Mouse (Mus musculus): ENCODE results near the gene Zfp526. TPM values are rescaled to one million over a fixed set of nuclear protein-coding genes. Genes with fewer than 3 reads are reported as not detected.

Gene Zfp526
- polyA plus RNA-seq, 1 experiment from 2014 or later = 2.2 TPM

DNA sequence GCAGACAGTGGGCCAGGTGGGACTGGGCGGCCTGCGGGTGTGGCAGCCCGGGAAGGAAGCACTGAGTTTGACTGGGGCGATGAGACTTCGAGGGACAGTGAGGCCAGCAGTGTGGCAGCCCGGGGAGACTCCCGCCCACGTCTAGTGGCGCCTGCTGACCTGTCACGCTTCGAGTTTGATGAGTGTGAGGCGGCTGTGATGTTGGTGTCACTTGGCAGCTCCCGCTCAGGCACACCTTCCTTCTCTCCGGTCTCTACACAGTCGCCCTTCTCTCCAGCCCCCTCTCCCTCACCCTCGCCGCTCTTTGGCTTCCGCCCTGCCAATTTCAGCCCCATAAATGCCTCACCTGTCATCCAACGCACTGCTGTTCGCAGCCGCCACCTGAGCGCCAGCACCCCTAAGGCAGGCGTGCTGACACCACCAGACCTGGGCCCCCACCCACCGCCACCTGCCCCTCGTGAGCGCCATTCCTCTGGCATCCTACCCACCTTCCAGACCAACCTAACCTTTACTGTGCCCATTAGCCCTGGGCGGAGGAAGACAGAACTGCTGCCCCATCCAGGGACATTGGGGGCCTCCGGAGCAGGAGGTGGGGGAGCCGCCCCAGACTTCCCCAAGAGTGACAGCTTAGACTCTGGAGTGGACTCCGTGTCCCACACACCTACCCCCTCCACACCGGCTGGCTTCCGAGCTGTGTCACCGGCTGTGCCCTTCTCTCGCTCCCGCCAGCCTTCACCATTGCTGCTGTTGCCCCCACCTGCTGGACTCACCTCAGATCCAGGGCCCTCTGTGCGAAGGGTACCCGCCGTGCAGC lies 51.4 kb downstream of the Zfp526 start:
- Histone ChIP-seq H3K36me3 (ENCODE audit: insufficient read depth, low read length) (no peaks in the 10 kb centered on the region), H3K9me3 (ENCODE audit: low read length) (no peaks in the 10 kb centered on the region), H3K27me3 (replicated peaks; ENCODE audit: insufficient read depth, low read length) (no peaks in the 10 kb centered on the region), H3K4me3 (ENCODE audit: low read depth, low read length) (no peak overlapping the region), H3K4me2 (replicated peaks; ENCODE audit: low read depth, low read length) (no peak overlapping the region), H3K27ac (ENCODE audit: low read length) (no peak overlapping the region), H3K9ac (replicated peaks; ENCODE audit: low read depth) (no peak overlapping the region), H3K4me1 (ENCODE audit: insufficient read depth, low read depth, low read length) (peaks cover 20% of the 10 kb centered on the region)
- DNase-seq (ENCODE audit: low spot score) = no peak
- no peak for TF ChIP-seq EP300 (IDR thresholded peaks at IDR 0.05)
- no peak for TF ChIP-seq CTCF (IDR thresholded peaks at IDR 0.05)
- no peak for ATAC-seq
- 84% methylated on average over 37 of the region's 38 CpGs for WGBS

DNA sequence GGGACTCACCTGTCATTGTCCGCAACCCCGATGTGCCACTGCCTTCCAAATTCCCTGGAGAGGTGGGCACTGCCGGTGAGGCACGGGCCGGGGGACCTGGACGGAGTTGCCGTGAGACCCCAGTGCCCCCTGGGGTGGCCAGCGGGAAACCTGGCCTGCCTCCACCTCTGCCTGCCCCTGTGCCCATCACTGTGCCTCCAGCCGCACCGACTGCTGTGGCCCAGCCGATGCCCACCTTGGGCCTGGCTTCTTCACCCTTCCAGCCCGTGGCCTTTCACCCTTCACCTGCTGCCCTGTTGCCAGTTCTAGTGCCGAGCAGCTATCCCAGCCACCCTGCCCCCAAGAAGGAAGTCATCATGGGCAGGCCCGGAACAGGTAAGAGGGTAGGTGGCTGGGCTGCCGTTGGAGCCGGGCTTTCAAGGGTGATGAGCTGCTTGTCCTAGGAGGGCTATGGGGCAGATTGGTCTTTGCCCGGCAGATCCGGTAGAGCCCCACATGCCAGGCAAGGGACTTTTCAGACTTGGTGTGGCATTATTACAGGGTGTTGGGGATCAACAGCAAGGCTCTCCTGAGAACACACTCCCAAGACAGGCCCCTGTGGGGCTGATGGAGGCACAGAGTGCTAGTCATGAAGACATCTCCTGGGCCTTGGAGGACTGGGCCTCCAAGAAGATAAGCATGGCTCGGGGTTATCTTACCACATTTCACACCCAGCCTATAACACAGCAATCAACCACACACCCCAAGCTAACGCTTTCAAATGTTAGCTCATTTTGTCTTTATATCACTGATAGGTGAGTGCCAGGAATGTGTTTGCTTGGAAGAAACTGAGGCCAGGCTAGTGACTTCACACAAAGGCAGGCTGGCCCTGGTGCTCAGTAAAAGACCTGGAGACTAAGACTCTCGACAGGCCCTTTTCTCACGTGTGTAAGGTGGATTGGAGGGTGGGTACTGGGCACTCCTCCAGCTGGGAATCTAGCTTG lies 52.3 kb downstream of the Zfp526 start:
- Histone ChIP-seq H3K9me3 (ENCODE audit: low read length) (no peaks in the 10 kb centered on the region), H3K4me3 (ENCODE audit: low read depth, low read length) (no peak overlapping the region), H3K4me2 (replicated peaks; ENCODE audit: low read depth, low read length) (no peak overlapping the region), H3K36me3 (ENCODE audit: insufficient read depth, low read length) (no peaks in the 10 kb centered on the region), H3K9ac (replicated peaks; ENCODE audit: low read depth) (no peak overlapping the region), H3K27ac (ENCODE audit: low read length) (no peak overlapping the region), H3K27me3 (replicated peaks; ENCODE audit: insufficient read depth, low read length) (no peaks in the 10 kb centered on the region), H3K4me1 (ENCODE audit: insufficient read depth, low read depth, low read length) (peaks cover 24% of the 10 kb centered on the region)
- no peak for DNase-seq (ENCODE audit: low spot score)
- TF ChIP-seq EP300 (IDR thresholded peaks at IDR 0.05) (no peak), CTCF (IDR thresholded peaks at IDR 0.05) (no peak)
- ATAC-seq = no peak
- 87% methylated on average over 22 of the region's 22 CpGs for WGBS

DNA sequence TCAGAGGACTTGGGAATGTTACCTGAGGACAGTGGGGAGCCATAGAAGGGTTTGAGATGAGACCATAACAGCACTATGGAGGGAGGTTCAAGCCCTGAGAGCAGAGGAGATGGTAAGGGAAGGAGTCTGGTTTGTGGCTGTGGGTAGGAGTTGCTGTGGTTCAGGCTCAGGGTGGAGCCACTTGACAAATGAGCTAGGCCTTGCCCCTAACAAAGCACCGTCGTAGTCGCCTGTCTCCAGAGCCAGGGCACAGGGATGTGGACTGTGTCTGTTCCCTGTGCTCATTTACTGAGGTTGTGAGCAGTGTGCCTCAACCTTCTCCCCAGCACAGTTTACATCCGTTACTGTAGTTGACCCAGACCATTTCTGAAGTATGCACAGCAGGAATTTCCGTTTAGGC lies 53.3 kb downstream of the Zfp526 start:
- Histone ChIP-seq H3K9ac (replicated peaks; ENCODE audit: low read depth) (0 out of 2 replicates have a peak overlapping the region, but pooled peaks have one; percentile 12), H3K27me3 (replicated peaks; ENCODE audit: insufficient read depth, low read length) (no peaks in the 10 kb centered on the region), H3K4me2 (replicated peaks; ENCODE audit: low read depth, low read length) (no peak overlapping the region), H3K4me1 (ENCODE audit: insufficient read depth, low read depth, low read length) (peaks cover 18% of the 10 kb centered on the region), H3K4me3 (ENCODE audit: low read depth, low read length) (no peak overlapping the region), H3K27ac (ENCODE audit: low read length) (no peak overlapping the region), H3K9me3 (ENCODE audit: low read length) (no peaks in the 10 kb centered on the region), H3K36me3 (ENCODE audit: insufficient read depth, low read length) (no peaks in the 10 kb centered on the region)
- DNase-seq (ENCODE audit: low spot score) = no peak
- no peak for ATAC-seq
- WGBS = 26% methylated on average over 5 of the region's 5 CpGs
- TF ChIP-seq EP300 (IDR thresholded peaks at IDR 0.05) (no peak), CTCF (IDR thresholded peaks at IDR 0.05) (no peak)

DNA sequence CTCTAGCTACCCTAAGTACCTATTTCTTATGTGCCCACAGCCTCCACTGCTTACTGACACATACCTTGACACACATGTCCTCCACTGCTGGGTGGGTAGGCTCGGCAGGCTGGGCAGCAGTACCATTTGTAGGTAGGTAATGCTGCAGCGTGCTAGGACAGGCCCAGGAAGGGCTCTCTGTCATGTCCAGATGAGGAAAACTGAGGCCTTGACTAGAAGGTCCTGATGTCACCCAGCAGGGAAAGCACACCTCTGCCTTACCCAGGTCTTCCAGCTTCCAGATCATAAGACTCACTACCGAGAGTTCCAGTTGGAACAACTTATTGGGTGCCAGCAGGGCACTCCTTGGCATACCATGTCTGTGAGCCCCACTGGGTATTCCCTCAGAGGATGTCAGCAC lies 53.8 kb downstream of the Zfp526 start:
- TF ChIP-seq CTCF (IDR thresholded peaks at IDR 0.05) (no peak), EP300 (IDR thresholded peaks at IDR 0.05) (no peak)
- no peak for DNase-seq (ENCODE audit: low spot score)
- Histone ChIP-seq H3K27ac (ENCODE audit: low read length) (no peak overlapping the region), H3K4me1 (ENCODE audit: insufficient read depth, low read depth, low read length) (peaks cover 18% of the 10 kb centered on the region), H3K27me3 (replicated peaks; ENCODE audit: insufficient read depth, low read length) (no peaks in the 10 kb centered on the region), H3K4me3 (ENCODE audit: low read depth, low read length) (no peak overlapping the region), H3K4me2 (replicated peaks; ENCODE audit: low read depth, low read length) (no peak overlapping the region), H3K9ac (replicated peaks; ENCODE audit: low read depth) (peak overlapping the region; percentile 12; the same call in 1 of the 2 replicates), H3K9me3 (ENCODE audit: low read length) (no peaks in the 10 kb centered on the region), H3K36me3 (ENCODE audit: insufficient read depth, low read length) (no peaks in the 10 kb centered on the region)
- no peak for ATAC-seq
- WGBS = 91% methylated on average over 3 of the region's 3 CpGs

DNA sequence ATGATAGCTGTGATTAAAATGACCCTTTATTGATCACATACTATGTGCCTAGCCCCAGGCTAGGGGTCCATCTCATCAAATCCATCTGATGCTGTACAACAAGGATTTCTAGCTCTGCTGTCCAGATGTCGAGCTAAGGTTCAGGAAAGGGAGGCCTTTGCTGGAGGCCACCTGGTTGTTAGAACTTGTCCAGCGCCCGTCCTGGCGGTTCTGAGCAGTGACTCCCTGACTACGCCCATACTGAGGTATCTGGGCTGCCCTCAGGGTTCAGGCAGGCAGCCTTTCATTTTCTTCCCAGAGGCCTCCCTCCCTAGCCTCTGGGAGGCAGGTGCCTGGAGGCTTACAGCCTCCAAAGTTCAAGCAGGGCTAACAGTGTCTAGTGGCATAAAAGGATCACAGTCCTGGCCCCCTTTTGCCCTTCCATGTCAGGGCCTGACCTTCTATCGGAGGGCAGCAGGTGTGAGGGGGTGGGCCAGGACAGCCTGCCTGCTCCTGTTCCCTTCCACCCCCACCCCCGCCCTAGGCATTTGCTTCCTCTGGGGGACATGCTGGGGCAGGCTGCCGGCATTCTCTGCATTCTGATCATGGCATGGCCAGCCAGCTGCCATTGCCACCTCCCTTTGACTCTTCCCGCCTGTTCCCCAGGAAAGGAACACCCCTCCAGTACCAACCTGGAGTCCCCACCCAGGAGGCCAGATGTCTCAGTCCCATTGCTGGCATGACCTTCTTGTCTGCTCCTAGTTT lies 54.5 kb downstream of the Zfp526 start:
- Histone ChIP-seq H3K4me3 (ENCODE audit: low read depth, low read length) (no peak overlapping the region), H3K36me3 (ENCODE audit: insufficient read depth, low read length) (no peaks in the 10 kb centered on the region), H3K27me3 (replicated peaks; ENCODE audit: insufficient read depth, low read length) (no peaks in the 10 kb centered on the region), H3K27ac (ENCODE audit: low read length) (no peak overlapping the region), H3K4me1 (ENCODE audit: insufficient read depth, low read depth, low read length) (peaks cover 24% of the 10 kb centered on the region), H3K4me2 (replicated peaks; ENCODE audit: low read depth, low read length) (no peak overlapping the region), H3K9ac (replicated peaks; ENCODE audit: low read depth) (no peak overlapping the region), H3K9me3 (ENCODE audit: low read length) (no peaks in the 10 kb centered on the region)
- WGBS = 59% methylated on average over 8 of the region's 9 CpGs
- TF ChIP-seq CTCF (IDR thresholded peaks at IDR 0.05) (no peak), EP300 (IDR thresholded peaks at IDR 0.05) (no peak)
- DNase-seq (ENCODE audit: low spot score) (no peak), ATAC-seq (no peak)

Small RNA genes lying within 50 kb of the gene (microRNA-seq; reads per million reads assigned to microRNA genes)
- gene Mir7048 = not detected

Other genes with a start within 250 kb of the Zfp526 start
- gene Rabac1, start 248.7 kb upstream of the Zfp526 start, polyA plus RNA-seq (2015; fragmentation: Nextera tagmentation; extraction: Ambion mirVana) = 488 and 561 TPM in 2 replicates
- 0.57 and 0.73 TPM in 2 replicates for gene Atp1a3, start 215.5 kb upstream of the Zfp526 start, polyA plus RNA-seq (2015; fragmentation: Nextera tagmentation; extraction: Ambion mirVana)
- 1.9 and 2.9 TPM in 2 replicates for gene Grik5, start 149.1 kb upstream of the Zfp526 start, polyA plus RNA-seq (2015; fragmentation: Nextera tagmentation; extraction: Ambion mirVana)
- 19.8 and 20.1 TPM in 2 replicates for gene Zfp574, start 148.9 kb upstream of the Zfp526 start, polyA plus RNA-seq (2015; fragmentation: Nextera tagmentation; extraction: Ambion mirVana)
- 0.98 and 1.4 TPM in 2 replicates for gene Pou2f2, start 41.7 kb upstream of the Zfp526 start, polyA plus RNA-seq (2015; fragmentation: Nextera tagmentation; extraction: Ambion mirVana)
- gene Dedd2, start 810 bp upstream of the Zfp526 start, polyA plus RNA-seq (2015; fragmentation: Nextera tagmentation; extraction: Ambion mirVana) = 15.9 and 18.2 TPM in 2 replicates
- gene Gsk3a, start 16.4 kb downstream of the Zfp526 start, polyA plus RNA-seq (2015; fragmentation: Nextera tagmentation; extraction: Ambion mirVana) = 6.7 and 6.8 TPM in 2 replicates
- gene Erf, start 29.3 kb downstream of the Zfp526 start, polyA plus RNA-seq (2015; fragmentation: Nextera tagmentation; extraction: Ambion mirVana) = 8.7 and 10.3 TPM in 2 replicates
- 26.5 and 31.9 TPM in 2 replicates for gene Cic, start 46.3 kb downstream of the Zfp526 start, polyA plus RNA-seq (2015; fragmentation: Nextera tagmentation; extraction: Ambion mirVana)
- 83.8 and 87.1 TPM in 2 replicates for gene Pafah1b3, start 76.6 kb downstream of the Zfp526 start, polyA plus RNA-seq (2015; fragmentation: Nextera tagmentation; extraction: Ambion mirVana)
- not detected in 2 replicates for gene Prr19, start 80.0 kb downstream of the Zfp526 start, polyA plus RNA-seq (2015; fragmentation: Nextera tagmentation; extraction: Ambion mirVana)
- gene Tmem145, start 84.7 kb downstream of the Zfp526 start, polyA plus RNA-seq (2015; fragmentation: Nextera tagmentation; extraction: Ambion mirVana) = 0.08 TPM in 1 of 2 replicates, not detected in the other
- 5.6 and 6.3 TPM in 2 replicates for gene Megf8, start 95.7 kb downstream of the Zfp526 start, polyA plus RNA-seq (2015; fragmentation: Nextera tagmentation; extraction: Ambion mirVana)
- not detected in 2 replicates for gene Cnfn, start 148.3 kb downstream of the Zfp526 start, polyA plus RNA-seq (2015; fragmentation: Nextera tagmentation; extraction: Ambion mirVana)
- gene Lipe, start 177.3 kb downstream of the Zfp526 start, polyA plus RNA-seq (2015; fragmentation: Nextera tagmentation; extraction: Ambion mirVana) = 19.8 and 21.4 TPM in 2 replicates
- 31.9 and 38.1 TPM in 2 replicates for gene Cxcl17, start 191.5 kb downstream of the Zfp526 start, polyA plus RNA-seq (2015; fragmentation: Nextera tagmentation; extraction: Ambion mirVana)

Data from lung, postnatal 0 days (tissue).